Mouse (Mus musculus): ENCODE results near the gene Gpc6. TPM values are rescaled to one million over a fixed set of nuclear protein-coding genes. Genes with fewer than 3 reads are reported as not detected.

Gene Gpc6
- polyA plus RNA-seq, 1 experiment, result not detected

DNA sequence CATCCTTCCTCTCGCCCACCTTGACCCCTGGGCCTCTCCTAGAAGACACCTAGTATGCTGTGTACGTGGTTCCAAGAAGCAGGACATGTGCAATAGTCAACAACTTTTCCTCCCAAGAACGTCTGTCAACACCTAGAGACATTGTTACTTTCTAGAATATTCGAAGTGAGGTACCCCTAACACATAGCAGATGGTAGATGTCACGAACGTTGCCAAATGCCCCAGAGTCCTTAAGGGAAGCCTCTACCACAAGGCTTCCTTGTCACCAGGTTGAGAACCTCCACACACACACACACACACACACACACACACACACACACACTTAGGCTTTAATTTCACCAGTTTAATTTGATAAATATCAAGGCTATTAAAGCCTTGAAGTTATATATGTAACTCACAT is 600.0 kb downstream of the Gpc6 start:
- TF ChIP-seq POLR2A (IDR thresholded peaks at IDR 0.05; ENCODE audit: insufficient read depth, low read depth, low read length), result no peak
- 86% methylated on average over 6 of the region's 6 CpGs for WGBS
- H3K27ac ChIP-seq (ENCODE audit: insufficient read depth, low read depth, low read length), result no peak overlapping the region
- H3K4me1 ChIP-seq (ENCODE audit: control insufficient read depth, insufficient read depth, low read length), result no peaks in the 10 kb centered on the region
- no peak overlapping the region for H3K4me3 ChIP-seq (ENCODE audit: insufficient read depth, low read depth, low read length)

DNA sequence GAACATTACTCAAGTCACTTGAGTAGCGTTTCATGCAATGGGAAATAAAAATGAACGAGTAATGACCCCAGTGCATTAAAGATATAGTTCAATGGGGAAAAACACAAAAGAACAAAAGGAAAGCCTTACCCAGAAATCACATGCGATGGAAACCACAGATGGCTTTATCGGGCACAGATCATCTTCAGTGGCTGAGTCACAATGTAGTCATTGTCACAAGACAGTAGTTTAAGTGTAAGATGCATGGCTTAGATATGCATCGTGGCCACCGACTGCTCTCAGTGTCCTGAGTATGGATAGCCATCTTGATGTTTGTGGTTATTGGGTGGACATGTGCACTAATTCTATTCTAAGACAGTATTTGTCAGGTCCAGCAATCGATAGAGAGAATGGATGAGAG is 601.9 kb downstream of the Gpc6 start:
- WGBS, result 85% methylated on average over 7 of the region's 7 CpGs
- Histone ChIP-seq H3K4me1 (ENCODE audit: control insufficient read depth, insufficient read depth, low read length) (no peaks in the 10 kb centered on the region), H3K4me3 (ENCODE audit: insufficient read depth, low read depth, low read length) (no peak overlapping the region), H3K27ac (ENCODE audit: insufficient read depth, low read depth, low read length) (no peak overlapping the region)
- no peak for TF ChIP-seq POLR2A (IDR thresholded peaks at IDR 0.05; ENCODE audit: insufficient read depth, low read depth, low read length)
- no peak for TF ChIP-seq CTCF (IDR thresholded peaks at IDR 0.05; ENCODE audit: insufficient read depth, low read depth, low read length)

- 70% methylated on average over 3 of the region's 3 CpGs for WGBS
- no peak overlapping the region for H3K27ac ChIP-seq (ENCODE audit: insufficient read depth, low read depth, low read length)
- TF ChIP-seq POLR2A (IDR thresholded peaks at IDR 0.05; ENCODE audit: insufficient read depth, low read depth, low read length) (no peak), CTCF (IDR thresholded peaks at IDR 0.05; ENCODE audit: insufficient read depth, low read depth, low read length) (no peak)
- H3K4me1 ChIP-seq (ENCODE audit: control insufficient read depth, insufficient read depth, low read length), result no peaks in the 10 kb centered on the region
- H3K4me3 ChIP-seq (ENCODE audit: insufficient read depth, low read depth, low read length), result no peak overlapping the region
Measured at GRCm38 (mm10) chr14:117529439-117529838, 604.3 kb downstream of the Gpc6 start.

DNA sequence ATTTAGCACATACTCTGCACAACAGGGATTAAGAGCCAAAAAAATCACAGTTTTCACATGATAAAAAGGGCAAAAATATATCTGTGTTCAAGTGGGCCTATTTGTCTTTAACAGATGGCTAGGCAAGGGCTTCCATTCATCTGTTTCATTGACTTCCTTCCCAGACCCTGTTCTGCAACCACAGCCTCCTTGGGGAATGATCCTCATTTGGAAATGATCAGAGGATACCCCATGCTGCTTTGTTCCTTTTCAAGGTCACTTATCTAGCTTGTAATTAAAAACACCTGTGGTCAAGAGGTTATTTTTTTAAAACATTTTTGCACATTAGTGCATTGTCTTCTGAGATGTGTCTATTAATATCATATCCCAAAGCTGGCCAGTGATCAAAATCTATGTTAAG is 627.7 kb downstream of the Gpc6 start:
- no peaks in the 10 kb centered on the region for H3K4me1 ChIP-seq (ENCODE audit: control insufficient read depth, insufficient read depth, low read length)
- no peak for TF ChIP-seq CTCF (IDR thresholded peaks at IDR 0.05; ENCODE audit: insufficient read depth, low read depth, low read length)
- TF ChIP-seq POLR2A (IDR thresholded peaks at IDR 0.05; ENCODE audit: insufficient read depth, low read depth, low read length), result no peak
- H3K27ac ChIP-seq (ENCODE audit: insufficient read depth, low read depth, low read length), result no peak overlapping the region
- no peak overlapping the region for H3K4me3 ChIP-seq (ENCODE audit: insufficient read depth, low read depth, low read length)

- TF ChIP-seq POLR2A (IDR thresholded peaks at IDR 0.05; ENCODE audit: insufficient read depth, low read depth, low read length) (no peak), CTCF (IDR thresholded peaks at IDR 0.05; ENCODE audit: insufficient read depth, low read depth, low read length) (no peak)
- H3K4me1 ChIP-seq (ENCODE audit: control insufficient read depth, insufficient read depth, low read length), result no peaks in the 10 kb centered on the region
- H3K4me3 ChIP-seq (ENCODE audit: insufficient read depth, low read depth, low read length), result no peak overlapping the region
- no peak overlapping the region for H3K27ac ChIP-seq (ENCODE audit: insufficient read depth, low read depth, low read length)
- WGBS, result 62% methylated on average over 7 of the region's 7 CpGs
Measured at GRCm38 (mm10) chr14:117556715-117557320, 631.7 kb downstream of the Gpc6 start.

- no peak overlapping the region for H3K27ac ChIP-seq (ENCODE audit: insufficient read depth, low read depth, low read length)
- 90% methylated on average over 4 of the region's 4 CpGs for WGBS
- no peaks in the 10 kb centered on the region for H3K4me1 ChIP-seq (ENCODE audit: control insufficient read depth, insufficient read depth, low read length)
- no peak overlapping the region for H3K4me3 ChIP-seq (ENCODE audit: insufficient read depth, low read depth, low read length)
- TF ChIP-seq CTCF (IDR thresholded peaks at IDR 0.05; ENCODE audit: insufficient read depth, low read depth, low read length) (no peak), POLR2A (IDR thresholded peaks at IDR 0.05; ENCODE audit: insufficient read depth, low read depth, low read length) (no peak)
Measured at GRCm38 (mm10) chr14:117562146-117562545, 637.0 kb downstream of the Gpc6 start.

DNA sequence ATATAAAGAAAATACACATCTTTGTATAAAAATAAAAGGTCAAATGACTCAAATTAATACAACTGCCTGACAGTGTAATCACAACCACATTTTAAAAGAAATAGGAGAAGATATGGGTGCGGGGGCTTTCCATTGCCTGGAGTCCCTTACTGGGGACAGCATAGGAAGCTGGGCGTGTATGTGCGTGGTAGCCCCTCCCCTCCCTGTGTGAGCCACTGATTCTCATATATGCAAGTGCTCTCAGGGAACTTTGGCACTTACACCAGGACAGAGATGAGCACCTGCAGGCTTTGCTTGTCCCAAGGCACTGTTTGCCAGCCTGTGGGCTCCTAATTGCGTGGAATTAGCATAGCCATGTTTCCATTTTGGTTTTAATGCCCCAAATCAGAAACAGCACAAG is 644.2 kb downstream of the Gpc6 start:
- 72% methylated on average over 4 of the region's 4 CpGs for WGBS
- no peak for TF ChIP-seq POLR2A (IDR thresholded peaks at IDR 0.05; ENCODE audit: insufficient read depth, low read depth, low read length)

GRCm38 (mm10) chr14:117572213-117572612 is 647.1 kb downstream of the Gpc6 start:
- H3K4me3 ChIP-seq (ENCODE audit: insufficient read depth, low read depth, low read length), result no peak overlapping the region
- 37% methylated on average over 8 of the region's 8 CpGs for WGBS

More for the DNA sequence above, 644.2 kb downstream of the Gpc6 start:
- H3K27ac ChIP-seq (ENCODE audit: insufficient read depth, low read depth, low read length), result no peak overlapping the region
- peaks cover 2% of the 10 kb centered on the region; the same call in 1 of the 2 replicates for H3K4me1 ChIP-seq (ENCODE audit: control insufficient read depth, insufficient read depth, low read length)
- no peak overlapping the region for H3K4me3 ChIP-seq (ENCODE audit: insufficient read depth, low read depth, low read length)

GRCm38 (mm10) chr14:117574216-117574615 is 649.1 kb downstream of the Gpc6 start:
- H3K27ac ChIP-seq (ENCODE audit: insufficient read depth, low read depth, low read length), result no peak overlapping the region
- H3K4me3 ChIP-seq (ENCODE audit: insufficient read depth, low read depth, low read length), result no peak overlapping the region
- H3K4me1 ChIP-seq (ENCODE audit: control insufficient read depth, insufficient read depth, low read length), result peaks cover 2% of the 10 kb centered on the region; the same call in 1 of the 2 replicates
- WGBS, result 95% methylated on average over 6 of the region's 6 CpGs
- TF ChIP-seq CTCF (IDR thresholded peaks at IDR 0.05; ENCODE audit: insufficient read depth, low read depth, low read length) (no peak), POLR2A (IDR thresholded peaks at IDR 0.05; ENCODE audit: insufficient read depth, low read depth, low read length) (no peak)

More at GRCm38 (mm10) chr14:117572213-117572612, 647.1 kb downstream of the Gpc6 start:
- H3K27ac ChIP-seq (ENCODE audit: insufficient read depth, low read depth, low read length), result no peak overlapping the region
- H3K4me1 ChIP-seq (ENCODE audit: control insufficient read depth, insufficient read depth, low read length), result peaks cover 2% of the 10 kb centered on the region; the same call in 1 of the 2 replicates
- no peak for TF ChIP-seq POLR2A (IDR thresholded peaks at IDR 0.05; ENCODE audit: insufficient read depth, low read depth, low read length)
- TF ChIP-seq CTCF (IDR thresholded peaks at IDR 0.05; ENCODE audit: insufficient read depth, low read depth, low read length), result no peak

GRCm38 (mm10) chr14:117581740-117582139 is 656.6 kb downstream of the Gpc6 start:
- H3K27ac ChIP-seq (ENCODE audit: insufficient read depth, low read depth, low read length), result no peak overlapping the region
- no peaks in the 10 kb centered on the region for H3K4me1 ChIP-seq (ENCODE audit: control insufficient read depth, insufficient read depth, low read length)
- no peak overlapping the region for H3K4me3 ChIP-seq (ENCODE audit: insufficient read depth, low read depth, low read length)
- WGBS, result 95% methylated on average over 6 of the region's 6 CpGs
- TF ChIP-seq CTCF (IDR thresholded peaks at IDR 0.05; ENCODE audit: insufficient read depth, low read depth, low read length) (no peak), POLR2A (IDR thresholded peaks at IDR 0.05; ENCODE audit: insufficient read depth, low read depth, low read length) (no peak)

All from olfactory bulb, adult 2 months (tissue).